Mouse (Mus musculus) stomach, postnatal 0 days (tissue): ENCODE measurements around the gene Tex35. TPM values are rescaled to one million over a fixed set of nuclear protein-coding genes. Genes with fewer than 3 reads are reported as not detected.

Experiments
- ATAC-seq: fragments of 200-750 bp; cut with Nextera tagmentation; 2 replicates; pipeline ENCODE4 v1.8.0; 2017; ENCODE audit not compliant: low FRiP score, low TSS enrichment
- DNase-seq: peaks from one replicate; pipeline ENCODE4 v3.0.0-alpha.2; 2016; ENCODE audit warnings: low spot score
- H3K27ac ChIP-seq: fragments of 300-500 bp; sonication (generic); replicated peaks from 2 replicates; pipeline ENCODE4 v1.5.1; 2014; ENCODE audit warnings: mild to moderate bottlenecking, control low read depth
- H3K27me3 ChIP-seq: fragments of 300-500 bp; sonication (generic); 2 replicates; pipeline ENCODE4 v1.6.1; 2014; ENCODE audit warnings: low read length; ENCODE audit not compliant: control insufficient read depth, insufficient read depth
- H3K36me3 ChIP-seq: fragments of 300-500 bp; sonication (generic); 2 replicates; pipeline ENCODE4 v1.6.1; 2014; ENCODE audit warnings: low read length, mixed read lengths; ENCODE audit not compliant: control insufficient read depth, insufficient read depth
- H3K4me1 ChIP-seq: fragments of 300-500 bp; sonication (generic); replicated peaks from 2 replicates; pipeline ENCODE4 v1.6.1; 2014; ENCODE audit warnings: antibody characterized with exemption; ENCODE audit not compliant: control insufficient read depth, insufficient read depth
- H3K4me2 ChIP-seq: fragments of 300-500 bp; sonication (generic); replicated peaks from 2 replicates; pipeline ENCODE4 v1.6.1; 2014; ENCODE audit warnings: low read depth, mild to moderate bottlenecking, control low read depth, moderate library complexity
- H3K4me3 ChIP-seq: fragments of 300-500 bp; sonication (generic); 2 replicates; pipeline ENCODE4 v1.5.1; 2014; ENCODE audit warnings: low read depth, low read length, control low read depth
- H3K9ac ChIP-seq: fragments of 300-500 bp; sonication (generic); 2 replicates; pipeline ENCODE4 v1.6.1; 2014; ENCODE audit warnings: mild to moderate bottlenecking, low read length, control low read depth, mixed read lengths
- H3K9me3 ChIP-seq: fragments of 300-500 bp; sonication (generic); 2 replicates; pipeline ENCODE4 v1.6.1; 2016; ENCODE audit warnings: low read length; ENCODE audit not compliant: control insufficient read depth
- CTCF ChIP-seq: IDR thresholded peaks from 2 replicates; pipeline ENCODE4 v1.5.1; 2016; ENCODE audit warnings: antibody characterized with exemption, low read depth, mild to moderate bottlenecking, moderate library complexity
- EP300 ChIP-seq: optimal IDR thresholded peaks from 2 replicates; pipeline ENCODE3; 2016; ENCODE audit warnings: antibody characterized with exemption
- WGBS: fragments of 180-500 bp; shearing (Covaris S2); extraction: QIAGEN DNeasy Blood & Tissue Kit; methylation state at CpG from one replicate; pipeline ENCODE4 v1.1.7; 2014; 5-methylcytosine and 5-hydroxymethylcytosine counted together
- polyA plus RNA-seq: library from polyadenylated mRNA; unstranded; fragments of >200 nt; fragmentation: Nextera tagmentation; extraction: Ambion mirVana; gene quantifications from 2 replicates; pipeline ENCODE4 v1.2.1, GENCODE M21; 2015

Gene Tex35
- polyA plus RNA-seq, 1 experiment from 2014 or later: not detected

DNA sequence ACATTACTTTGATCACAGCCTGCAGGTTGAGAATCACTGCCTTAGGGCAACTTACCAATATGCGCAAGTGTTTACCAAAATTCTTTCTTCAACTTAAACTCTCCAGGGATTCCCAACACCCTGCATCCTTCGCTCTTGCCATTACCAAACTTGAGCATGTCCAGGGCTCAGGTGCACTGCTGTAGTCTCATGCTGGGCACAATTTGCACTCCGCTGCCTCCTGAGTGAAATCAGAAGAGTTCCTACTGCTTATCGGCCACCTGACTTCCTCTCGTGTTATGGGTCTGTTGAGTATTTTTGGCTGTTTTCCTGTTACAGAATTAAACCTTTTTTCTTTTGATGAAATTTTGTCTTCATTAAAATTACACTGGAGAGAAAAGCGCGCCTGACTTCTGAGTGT, 53.8 kb downstream of the Tex35 start:
- H3K9ac ChIP-seq: no peak overlapping the region
- H3K4me3 ChIP-seq: no peak overlapping the region
- no peaks in the 10 kb centered on the region for H3K36me3 ChIP-seq
- no peak overlapping the region for H3K4me2 ChIP-seq
- no peaks in the 10 kb centered on the region for H3K27me3 ChIP-seq
- 80% methylated on average over 7 of the region's 7 CpGs for WGBS
- no peak overlapping the region for H3K27ac ChIP-seq
- TF ChIP-seq CTCF (no peak), EP300 (no peak)
- no peaks in the 10 kb centered on the region; the same call in 1 of the 2 replicates for H3K4me1 ChIP-seq
- ATAC-seq (no peak), DNase-seq (no peak)
- no peaks in the 10 kb centered on the region for H3K9me3 ChIP-seq

DNA sequence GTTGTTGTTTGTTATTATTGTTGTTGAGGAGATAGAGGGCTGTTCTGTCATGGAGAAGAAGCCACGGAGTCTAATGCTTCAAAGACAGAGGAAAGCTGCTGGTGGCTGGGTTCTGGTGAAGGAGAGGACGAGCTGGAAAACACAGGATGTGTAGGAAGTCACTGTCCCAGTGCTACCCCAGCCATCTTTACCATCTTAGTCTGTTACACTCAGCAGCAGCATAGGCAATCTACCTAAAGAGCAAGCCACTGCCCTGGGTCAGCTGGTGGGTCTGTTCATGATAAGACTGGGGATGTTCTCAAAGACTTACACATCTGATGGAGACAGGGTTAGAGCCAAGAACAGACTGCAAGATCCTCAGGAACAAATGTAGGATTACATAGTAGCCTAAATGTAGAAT, 58.6 kb downstream of the Tex35 start:
- DNase-seq (no peak), ATAC-seq (no peak)
- no peak overlapping the region for H3K4me3 ChIP-seq
- H3K36me3 ChIP-seq: no peaks in the 10 kb centered on the region
- no peak overlapping the region for H3K9ac ChIP-seq
- H3K27me3 ChIP-seq: no peaks in the 10 kb centered on the region
- no peaks in the 10 kb centered on the region for H3K9me3 ChIP-seq
- no peak overlapping the region for H3K4me2 ChIP-seq
- TF ChIP-seq CTCF: no peak
- no peak for TF ChIP-seq EP300
- peaks cover 3% of the 10 kb centered on the region; the same call in 1 of the 2 replicates for H3K4me1 ChIP-seq
- 83% methylated on average over 2 of the region's 2 CpGs for WGBS
- H3K27ac ChIP-seq: no peak overlapping the region

Other genes with a start within 250 kb of the Tex35 start
- 38.7 and 41.3 TPM in 2 replicates for gene Ralgps2, start 169.1 kb downstream of the Tex35 start, polyA plus RNA-seq